Mouse (Mus musculus) embryonic fibroblast, embryonic 13.5 days (primary cell): ENCODE measurements around the gene Panx1. TPM values are rescaled to one million over a fixed set of nuclear protein-coding genes. Genes with fewer than 3 reads are reported as not detected.

Source experiments
- H3K27ac ChIP-seq: 2 replicates; pipeline ENCODE4 v1.5.1; 2012; ENCODE audit warnings: low read length, control low read depth, inconsistent platforms; ENCODE audit not compliant: insufficient read depth
- H3K4me1 ChIP-seq: 2 replicates; pipeline ENCODE4 v1.6.1; 2011; ENCODE audit warnings: low read length; ENCODE audit not compliant: control insufficient read depth, insufficient read depth
- H3K4me3 ChIP-seq: 2 replicates; pipeline ENCODE4 v1.5.1; 2011; ENCODE audit warnings: mild to moderate bottlenecking, control low read depth, low read length; ENCODE audit not compliant: insufficient read depth
- CTCF ChIP-seq: IDR thresholded peaks from 2 replicates; pipeline ENCODE4 v1.5.1; 2011; ENCODE audit warnings: mild to moderate bottlenecking, control low read depth, low read length, moderate library complexity, borderline replicate concordance; ENCODE audit not compliant: insufficient read depth
- POLR2A ChIP-seq: IDR thresholded peaks from 2 replicates; pipeline ENCODE4 v1.6.1; 2011; ENCODE audit warnings: low read depth, mild to moderate bottlenecking, control low read depth, low read length, moderate library complexity
- polyA plus RNA-seq: library from polyadenylated mRNA; stranded (reverse); fragments of >200 nt; gene quantifications from 2 replicates; pipeline ENCODE4 v1.2.4, GENCODE M21; 2011; ENCODE audit warnings: low read depth; ENCODE audit not compliant: missing spikeins, insufficient read length

Gene Panx1
- polyA plus RNA-seq, 1 experiment, result 21.1 TPM

DNA sequence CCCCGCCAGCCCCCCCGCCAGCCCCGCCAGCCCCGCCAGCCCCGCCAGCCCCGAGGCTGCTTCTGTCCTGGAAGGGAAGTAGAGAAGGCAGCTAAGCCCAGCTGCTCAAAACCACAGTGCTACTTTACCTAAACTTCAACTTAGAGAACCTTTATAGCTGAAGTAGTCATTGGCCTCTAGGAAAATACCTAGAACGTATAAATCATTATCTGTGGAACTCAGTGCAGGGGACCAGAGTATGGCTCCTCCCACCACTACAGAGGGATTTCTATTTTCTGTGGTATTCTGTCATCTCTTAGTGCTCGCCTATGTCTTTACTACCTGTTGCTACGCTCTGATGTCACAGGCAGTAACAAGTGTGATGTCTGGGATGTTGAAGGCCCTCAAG is 41.0 kb downstream of the Panx1 start:
- H3K4me3 ChIP-seq, result no peak overlapping the region
- no peak overlapping the region for H3K27ac ChIP-seq
- TF ChIP-seq POLR2A, result no peak
- no peak for TF ChIP-seq CTCF

DNA sequence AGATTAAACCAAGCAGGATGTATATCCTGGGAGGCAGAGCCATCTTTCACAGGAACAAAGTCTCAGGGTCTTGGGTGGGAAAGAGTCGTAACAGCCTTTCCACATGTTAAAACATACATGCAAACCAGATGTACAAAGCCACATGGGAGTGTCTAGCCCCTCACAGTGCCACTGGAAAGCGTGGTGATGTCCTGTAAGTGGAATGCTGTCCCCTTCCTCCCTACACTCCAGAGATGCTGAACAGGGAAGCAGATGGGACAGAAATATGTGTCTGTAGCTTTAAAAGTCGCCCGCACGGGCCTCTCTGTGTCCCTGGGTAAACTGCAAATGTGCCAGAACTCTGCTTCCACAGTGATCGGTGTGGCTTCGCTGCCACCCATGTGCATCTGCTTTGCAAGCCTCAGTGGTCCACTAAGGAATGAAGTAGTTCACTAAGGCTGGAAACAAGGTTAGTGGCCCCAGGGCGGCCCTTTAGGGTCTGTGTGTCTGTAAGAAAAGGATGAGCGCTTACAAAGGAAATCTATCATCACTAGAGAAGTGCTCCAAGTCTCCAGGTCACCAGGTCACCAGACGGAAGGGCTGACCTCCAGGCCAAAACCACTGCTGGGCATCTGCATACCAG is 41.5 kb downstream of the Panx1 start:
- Histone ChIP-seq H3K27ac (no peak overlapping the region), H3K4me3 (no peak overlapping the region), H3K4me1 (no peaks in the 10 kb centered on the region)
- TF ChIP-seq CTCF (no peak), POLR2A (no peak)

More for the DNA sequence above, 41.0 kb downstream of the Panx1 start:
- no peaks in the 10 kb centered on the region for H3K4me1 ChIP-seq

DNA sequence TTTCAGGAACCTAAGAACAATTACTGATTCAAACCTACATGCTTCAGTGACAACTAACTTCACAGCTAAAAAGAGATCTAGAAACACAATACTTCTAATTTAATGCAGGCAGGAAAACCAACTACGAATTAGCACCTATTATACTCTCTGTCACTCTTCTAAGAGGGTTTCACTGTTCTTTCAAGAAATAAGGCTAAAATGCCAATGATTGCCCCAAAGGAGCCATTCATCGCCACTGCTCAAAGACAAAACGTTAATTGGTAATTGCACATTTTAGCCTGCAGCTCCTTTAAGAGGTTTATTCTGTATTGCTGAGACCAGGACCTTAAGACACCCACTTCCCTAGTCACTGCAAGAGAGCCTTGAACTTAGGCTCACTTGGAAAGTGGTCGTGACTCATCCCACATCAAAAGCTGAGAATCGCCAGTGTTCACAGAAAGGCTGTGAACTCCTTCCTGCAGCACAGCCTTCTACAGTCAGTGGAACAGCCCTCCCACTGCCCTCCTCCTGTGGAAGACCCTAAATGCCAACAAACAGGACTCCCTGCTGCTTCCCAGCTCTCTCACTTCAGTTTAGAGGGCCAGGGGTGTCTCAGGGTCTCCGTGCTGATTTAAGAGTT is 42.2 kb downstream of the Panx1 start:
- Histone ChIP-seq H3K27ac (no peak overlapping the region), H3K4me1 (no peaks in the 10 kb centered on the region), H3K4me3 (no peak overlapping the region)
- TF ChIP-seq POLR2A (no peak), CTCF (no peak)

DNA sequence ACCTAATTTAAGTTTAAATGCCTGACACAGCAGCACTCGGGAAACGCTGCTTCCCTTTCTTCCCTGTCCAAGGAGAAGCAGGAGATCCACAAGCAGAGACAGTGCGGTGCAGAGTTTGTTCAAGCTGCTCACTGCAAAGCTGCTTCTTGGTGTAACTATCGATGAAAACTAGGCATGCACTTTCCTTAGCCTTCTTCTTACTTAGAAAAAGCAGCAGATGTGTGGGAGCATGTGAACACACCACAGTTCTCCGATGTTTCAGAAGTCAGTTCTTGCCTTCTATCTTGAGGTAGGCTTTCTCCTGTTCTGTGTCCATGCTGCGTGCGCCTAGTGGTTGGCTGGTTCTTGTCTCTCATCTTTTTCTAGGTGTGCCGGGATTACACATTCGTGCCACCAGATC is 46.5 kb downstream of the Panx1 start:
- Histone ChIP-seq H3K27ac (no peak overlapping the region), H3K4me1 (no peaks in the 10 kb centered on the region), H3K4me3 (no peak overlapping the region)
- TF ChIP-seq CTCF (no peak), POLR2A (no peak)

DNA sequence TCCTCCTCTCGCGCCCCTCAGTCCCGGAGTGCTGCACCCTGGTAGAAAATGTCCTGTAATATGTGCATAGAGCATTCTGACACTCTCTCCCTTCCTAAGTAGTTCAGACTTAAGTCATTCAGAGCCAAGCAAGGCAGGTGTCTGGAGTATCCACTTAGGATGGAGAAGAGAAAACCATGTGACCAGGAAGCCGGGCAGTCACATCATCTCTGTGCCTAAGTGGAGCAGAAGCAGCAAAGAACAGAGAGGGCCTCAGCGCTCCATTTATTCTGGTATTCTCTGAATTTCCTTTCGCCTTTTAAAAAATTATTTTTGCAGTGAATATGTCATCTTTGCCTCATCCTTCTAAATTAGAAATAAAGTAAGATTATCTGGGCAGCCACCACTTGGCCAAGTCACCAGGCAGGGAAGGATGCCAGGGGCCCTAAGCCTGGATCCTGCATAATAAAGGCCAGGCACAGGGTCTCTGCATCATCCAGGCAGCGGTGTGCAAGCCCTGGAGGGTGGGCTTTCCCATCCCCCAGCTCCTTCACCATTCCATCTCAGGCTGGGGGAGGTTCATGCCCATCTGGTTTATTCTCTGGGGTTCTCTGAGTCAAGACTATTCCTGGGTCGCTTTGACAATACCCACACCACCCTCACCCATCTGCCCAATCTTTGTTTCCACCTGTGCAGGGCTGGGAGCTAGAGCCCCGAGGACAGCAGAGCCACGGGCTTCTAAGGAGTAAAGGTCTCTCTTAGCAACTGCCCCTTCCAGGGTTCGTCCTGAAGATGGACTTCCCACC is 47.8 kb downstream of the Panx1 start:
- Histone ChIP-seq H3K4me1 (no peaks in the 10 kb centered on the region), H3K27ac (no peak overlapping the region), H3K4me3 (no peak overlapping the region)
- TF ChIP-seq CTCF, result no peak
- TF ChIP-seq POLR2A, result no peak

DNA sequence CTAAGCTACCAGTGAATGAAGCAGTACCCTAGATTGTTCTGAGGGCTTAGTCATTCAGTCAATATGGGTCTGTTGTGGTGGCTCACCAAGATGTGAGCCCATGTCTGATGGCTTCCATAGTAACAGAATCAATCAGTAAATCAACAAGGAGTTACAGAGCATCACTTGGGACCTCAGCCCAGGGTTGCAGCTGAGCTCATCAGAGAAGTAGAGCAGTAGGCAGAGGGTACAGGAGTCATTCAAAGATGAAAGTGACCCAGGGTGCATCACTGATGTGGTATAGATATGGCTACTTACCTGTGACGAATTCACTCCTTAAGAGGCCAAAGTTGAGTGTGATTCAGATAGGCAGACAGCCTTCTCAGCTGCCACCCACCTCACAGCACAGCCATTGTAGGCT is 49.8 kb downstream of the Panx1 start:
- Histone ChIP-seq H3K4me1 (no peaks in the 10 kb centered on the region), H3K27ac (no peak overlapping the region), H3K4me3 (no peak overlapping the region)
- TF ChIP-seq CTCF (no peak), POLR2A (no peak)

DNA sequence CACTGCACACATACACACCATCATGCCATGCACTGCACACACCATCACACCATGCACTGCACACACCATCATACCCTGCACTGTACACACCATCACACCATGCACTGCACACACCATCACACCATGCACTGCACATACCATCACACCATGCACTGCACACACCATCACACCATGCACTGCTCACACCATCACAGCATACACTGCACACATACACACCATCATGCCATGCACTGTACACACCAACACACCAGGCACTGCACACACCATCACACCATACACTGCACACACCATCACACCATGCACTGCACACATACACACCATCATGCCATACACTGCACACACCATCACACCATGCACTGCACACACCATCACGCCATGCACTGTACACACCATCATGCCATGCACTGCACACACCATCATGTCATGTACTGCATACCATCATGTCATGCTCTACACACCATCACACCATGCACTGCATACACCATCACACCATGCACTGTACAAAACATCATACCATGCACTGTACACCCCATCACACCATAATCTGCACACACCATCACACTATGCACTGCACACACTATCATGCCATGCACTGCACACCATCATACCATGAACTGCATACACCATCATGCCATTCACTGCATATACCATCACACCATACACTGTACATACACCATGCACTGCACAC is 56.5 kb downstream of the Panx1 start:
- H3K27ac ChIP-seq, result no peak overlapping the region
- no peak overlapping the region for H3K4me3 ChIP-seq
- no peak for TF ChIP-seq POLR2A
- no peak for TF ChIP-seq CTCF
- no peaks in the 10 kb centered on the region for H3K4me1 ChIP-seq

DNA sequence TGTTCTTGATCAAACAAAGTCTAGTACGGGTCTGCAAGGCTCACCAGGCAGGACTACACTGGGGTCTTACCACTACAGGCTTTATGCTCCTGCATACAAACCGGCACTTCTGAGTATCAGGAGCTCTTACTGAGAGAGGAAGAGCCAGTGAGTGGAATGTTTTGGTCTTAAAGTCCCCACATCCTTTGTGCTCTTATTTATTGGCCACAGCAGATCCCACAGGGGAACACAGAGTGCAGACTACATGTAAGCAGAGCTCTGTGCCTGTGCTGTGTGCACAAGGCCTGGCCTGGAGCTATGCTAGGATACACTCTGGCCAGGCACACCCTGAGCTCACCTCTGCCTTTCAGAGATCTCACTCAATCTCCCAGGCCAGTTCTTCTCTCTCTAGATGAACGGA is 62.1 kb downstream of the Panx1 start:
- TF ChIP-seq POLR2A, result no peak
- TF ChIP-seq CTCF, result no peak
- Histone ChIP-seq H3K4me3 (no peak overlapping the region), H3K27ac (no peak overlapping the region), H3K4me1 (no peaks in the 10 kb centered on the region)

DNA sequence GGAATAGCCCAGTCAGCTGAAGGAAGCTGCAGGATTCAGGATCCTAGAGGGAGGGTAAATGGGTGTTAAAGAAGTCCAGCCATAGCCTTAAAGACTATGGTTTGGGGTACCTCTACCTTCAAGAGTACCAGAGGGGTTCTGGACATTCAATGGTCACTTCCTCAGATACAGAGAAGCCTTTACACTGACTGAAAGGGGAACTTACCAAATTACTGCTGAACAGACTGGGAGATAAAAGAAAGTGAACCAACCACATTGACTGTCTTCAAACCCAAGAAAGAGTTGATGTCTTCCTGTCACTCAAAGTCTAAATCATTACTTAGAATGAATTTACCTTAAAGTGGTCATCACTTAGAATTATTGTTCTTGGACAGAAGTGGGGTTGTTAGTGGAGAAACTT is 62.6 kb downstream of the Panx1 start:
- TF ChIP-seq CTCF, result no peak
- TF ChIP-seq POLR2A, result no peak
- H3K4me1 ChIP-seq, result no peaks in the 10 kb centered on the region
- H3K27ac ChIP-seq, result no peak overlapping the region
- H3K4me3 ChIP-seq, result no peak overlapping the region
